ENCODE assay signal across 22 mouse cellular contexts in genomic region chr12:78929900-78930299, GRCm38 (mm10). TPM values are rescaled to one million over a fixed set of nuclear protein-coding genes. Genes with fewer than 3 reads are reported as not detected.
DNase-seq lines count a peak whose midpoint lies in the region; ATAC-seq and TF ChIP-seq lines count a peak whose summit lies in the region.
"Had no signal": no experiment of that assay in that cellular context is flagged by ENCODE, and none has a peak within 500 bp of the region (broad histone marks: within the 10 kb centered on the region; RNA-seq: fewer than 3 reads in every experiment).

No protein-coding gene starts in this region.

- peaks cover 22 to 48% of the 10 kb centered on the region in 2 experiments for H3K4me1 ChIP-seq in CH12.LX (ENCODE audit: control insufficient read depth in 1 of 2, insufficient read depth in 2 of 2)

- in situ Hi-C loops in CH12.LX (cut with MboI; ENCODE audit: low pct_ligation_motif_present, low pct_unique_long_range_greater_than_20kb, low sequenced_read_pairs) = no loop called here

- TF ChIP-seq EP300 in CH12.LX (IDR thresholded peaks at IDR 0.05; ENCODE audit: low read length) = peak; percentile 69; the same call in 1 of the 2 replicates

- no peak for TF ChIP-seq RAD21 in CH12.LX (IDR thresholded peaks at IDR 0.05; ENCODE audit: low read depth, low read length)

- H3K79me2 ChIP-seq in CH12.LX (replicated peaks; ENCODE audit: control insufficient read depth, extremely low read depth, insufficient read depth, poor library complexity, severe bottlenecking) = no peaks in the 10 kb centered on the region

- peak; percentile 69 for DNase-seq in CH12.LX (ENCODE audit: extremely low read depth)
- peak; percentile 91 for DNase-seq in fat pad, adult 2 months (ENCODE audit: extremely low read depth, low read depth, low spot score)
- peak; percentile 87 for DNase-seq in gonadal fat pad, adult 2 months (ENCODE audit: low read depth)
- no peak for DNase-seq in adrenal gland, adult 2 months
- no peak for DNase-seq in layer of hippocampus, adult 9-11 months
- DNase-seq: adrenal gland, adult 8-10 months; adrenal gland, postnatal 10 days; adrenal gland, postnatal 14 days; adrenal gland, postnatal 25 days; adrenal gland, postnatal 36 days; B cell, adult 2 months; cerebellum, adult 11 months; cerebellum, adult 11-12 months; cerebellum, adult 18-20 months; cerebellum, adult 2 months; cerebellum, adult 8-10 months; cerebellum, adult 9-10 months had no signal

- H3K9ac ChIP-seq in CH12.LX (ENCODE audit: insufficient read depth, low read depth) = no peak overlapping the region

- TF ChIP-seq POLR2A in CH12.LX (IDR thresholded peaks at IDR 0.05; ENCODE audit: low read depth, low read length) = no peak

- ATAC-seq in cerebellum, adult (ENCODE audit: insufficient number of reproducible peaks, low FRiP score, low TSS enrichment) = no peak
- ATAC-seq: activated CD4-positive, CD25-positive, alpha-beta regulatory T cell, adult 4 months; CD4-positive, CD25-positive, alpha-beta regulatory T cell, adult 4 months; Patski had no signal

- H3K27me3 ChIP-seq in CH12.LX (replicated peaks) = no peaks in the 10 kb centered on the region
- H3K27me3 ChIP-seq: Patski had no signal

- no peak overlapping the region for H3K4me2 ChIP-seq in CH12.LX (ENCODE audit: insufficient read depth, low read depth, poor library complexity, severe bottlenecking)

- no peak overlapping the region for H3K27ac ChIP-seq in CH12.LX (ENCODE audit: insufficient read depth, low read depth)

- dilution Hi-C loops in CH12.LX (cut with MboI; ENCODE audit: extremely low pct_ligation_motif_present, extremely low pct_unique_long_range_greater_than_20kb, low sequenced_read_pairs) = no loop called here

- no peak overlapping the region for H3K4me3 ChIP-seq in CH12.LX (replicated peaks in 1 of 3; ENCODE audit: low read depth in 2 of 3, low read length in 2 of 3, poor library complexity in 1 of 3)

- H3K9me3 ChIP-seq in CH12.LX (replicated peaks; ENCODE audit: low read length) = no peaks in the 10 kb centered on the region
- H3K9me3 ChIP-seq: G1E had no signal

- no peak for TF ChIP-seq CTCF in CH12.LX (conservative IDR thresholded peaks at IDR 0.05 in 1 of 2, IDR thresholded peaks at IDR 0.05 in 1 of 2; ENCODE audit: low read depth in 2 of 2, low read length in 2 of 2)

- H3K36me3 ChIP-seq in CH12.LX (replicated peaks in 1 of 2; ENCODE audit: control insufficient read depth in 1 of 2, insufficient read depth in 1 of 2, low read length in 1 of 2) = no peaks in the 10 kb centered on the region
- H3K36me3 ChIP-seq: G1E had no signal

TF ChIP-seq in CH12.LX, 34 proteins besides CTCF, POLR2A, EP300 and RAD21:
- no peak for TF ChIP-seq HCFC1 (IDR thresholded peaks at IDR 0.05; ENCODE audit: low read depth, low read length)
- no peak for TF ChIP-seq TBP (conservative IDR thresholded peaks at IDR 0.05; ENCODE audit: low read depth, low read length)
- no peak for TF ChIP-seq UBTF (IDR thresholded peaks at IDR 0.05; ENCODE audit: low read depth, low read length)
- TF ChIP-seq BHLHE40 (IDR thresholded peaks at IDR 0.05; ENCODE audit: low read depth, low read length) = peak; percentile 41; the same call in 1 of the 2 replicates
- peak; percentile 45; the same call in 1 of the 2 replicates for TF ChIP-seq JUN (IDR thresholded peaks at IDR 0.05; ENCODE audit: insufficient read depth, low read depth, low read length)
- TF ChIP-seq ETS1 (conservative IDR thresholded peaks at IDR 0.05; ENCODE audit: low read depth, low read length) = peak; percentile 68
- TF ChIP-seq KAT2A (IDR thresholded peaks at IDR 0.05; ENCODE audit: insufficient replicate concordance, low read length) = no peak
- peak; percentile 97 for TF ChIP-seq CHD1 (IDR thresholded peaks at IDR 0.05; ENCODE audit: low read depth, low read length)
- peak; percentile 71 for TF ChIP-seq TCF12 (IDR thresholded peaks at IDR 0.05; ENCODE audit: low read depth, low read length)
- no peak for TF ChIP-seq MAX (IDR thresholded peaks at IDR 0.05; ENCODE audit: low read length)
- no peak for TF ChIP-seq E2F4 (IDR thresholded peaks at IDR 0.05; ENCODE audit: insufficient replicate concordance, low read depth, low read length)
- no peak for TF ChIP-seq ZC3H11A (IDR thresholded peaks at IDR 0.05; ENCODE audit: low read depth, low read length)
- no peak for TF ChIP-seq PAX5 (IDR thresholded peaks at IDR 0.05; ENCODE audit: low read length)
- TF ChIP-seq MYC (IDR thresholded peaks at IDR 0.05; ENCODE audit: low read depth, low read length) = no peak
- TF ChIP-seq USF2 (conservative IDR thresholded peaks at IDR 0.05; ENCODE audit: low read depth, low read length) = no peak
- TF ChIP-seq RCOR1 (conservative IDR thresholded peaks at IDR 0.05; ENCODE audit: low read depth, low read length) = no peak
- no peak for TF ChIP-seq MAFK (IDR thresholded peaks at IDR 0.05; ENCODE audit: insufficient replicate concordance, low read length)
- no peak for TF ChIP-seq GABPA (IDR thresholded peaks at IDR 0.05; ENCODE audit: insufficient replicate concordance, low read depth, low read length)
- TF ChIP-seq POLR2AphosphoS2 (IDR thresholded peaks at IDR 0.05; ENCODE audit: low read depth, low read length) = no peak
- no peak for TF ChIP-seq NRF1 (IDR thresholded peaks at IDR 0.05; ENCODE audit: low read depth, low read length)
- TF ChIP-seq JUND (conservative IDR thresholded peaks at IDR 0.05; ENCODE audit: low read depth, low read length) = no peak; the same call in 1 of the 2 replicates
- no peak for TF ChIP-seq MAZ (IDR thresholded peaks at IDR 0.05; ENCODE audit: low read depth, low read length)
- TF ChIP-seq CHD2 (IDR thresholded peaks at IDR 0.05; ENCODE audit: low read length) = no peak
- no peak for TF ChIP-seq SIN3A (IDR thresholded peaks at IDR 0.05; ENCODE audit: low read length)
- peak; percentile 31; the same call in 1 of the 2 replicates for TF ChIP-seq ZNF384 (IDR thresholded peaks at IDR 0.05; ENCODE audit: low read depth, low read length)
- TF ChIP-seq ELF1 (IDR thresholded peaks at IDR 0.05; ENCODE audit: low read depth, low read length) = no peak
- TF ChIP-seq MEF2A (IDR thresholded peaks at IDR 0.05; ENCODE audit: borderline replicate concordance, low read depth, low read length) = peak; percentile 92
- peak; percentile 79 for TF ChIP-seq IRF4 (IDR thresholded peaks at IDR 0.05; ENCODE audit: low read depth, low read length)
- TF ChIP-seq ZMIZ1 (IDR thresholded peaks at IDR 0.05; ENCODE audit: low read depth, low read length) = no peak
- TF ChIP-seq NELFE (IDR thresholded peaks at IDR 0.05; ENCODE audit: low read depth, low read length) = no peak
- TF ChIP-seq ZKSCAN1 (IDR thresholded peaks at IDR 0.05; ENCODE audit: borderline replicate concordance, low read depth, low read length) = no peak
- TF ChIP-seq USF1 (IDR thresholded peaks at IDR 0.05; ENCODE audit: low read depth, low read length) = no peak
- TF ChIP-seq MXI1 (IDR thresholded peaks at IDR 0.05; ENCODE audit: low read depth, low read length) = no peak
TF ChIP-seq in CH12.LX: peak in this region for 8.

RNA-seq across cellular contexts. Expression of gene Plek2, which starts 23.1 kb away (rescaled TPM):
- total RNA-seq in CH12.LX (2012; rRNA removed) (0.85 and 1.1 TPM in 2 replicates), CH12.LX (2014; rRNA removed) (not detected in 2 replicates)
- polyA plus RNA-seq in CH12.LX (2012; ENCODE audit: insufficient read length, low read depth) = 0.30 TPM in 1 of 2 replicates, not detected in the other
- polyA plus RNA-seq in gonadal fat pad, adult 2 months (2012; rRNA removed) = 12.7 and 20.7 TPM in 2 replicates
- under 1 TPM; 0.23 to 0.41 TPM for total RNA-seq in adrenal gland, adult 2 months (2021)
- not detected in 2 replicates for polyA plus RNA-seq in adrenal gland, adult 2 months (2012; rRNA removed)
- total RNA-seq: adrenal gland, postnatal 25 days; G1E had no signal
- polyA plus RNA-seq: G1E had no signal

Comparison
In these comparisons a context has a peak if more than half of its experiments do, and no peak if none do; other contexts are left out.
1. DNase-seq: peak in CH12.LX (single experiment), fat pad, adult 2 months (single experiment) and gonadal fat pad, adult 2 months (single experiment); none in adrenal gland, adult 2 months (single experiment) and layer of hippocampus, adult 9-11 months (single experiment).
2. RNA of gene Plek2, which starts 23.1 kb away (polyA plus RNA-seq): 12.7 to 20.7 TPM in gonadal fat pad, adult 2 months; 0.30 TPM in CH12.LX and not detected in adrenal gland, adult 2 months; every median in the first group is over 10 times any median in the second.